Mouse (Mus musculus): ENCODE results near the gene Pglyrp4. TPM values are rescaled to one million over a fixed set of nuclear protein-coding genes. Genes with fewer than 3 reads are reported as not detected.
"Not testable (repeated sequence)": the region's sequence is repeated elsewhere in the genome, so short reads cannot be mapped to it uniquely, and the experiment has no call there.

Pglyrp4 gene
- total and polyA plus RNA-seq, 2 experiments from 2014 or later, result not detected

DNA sequence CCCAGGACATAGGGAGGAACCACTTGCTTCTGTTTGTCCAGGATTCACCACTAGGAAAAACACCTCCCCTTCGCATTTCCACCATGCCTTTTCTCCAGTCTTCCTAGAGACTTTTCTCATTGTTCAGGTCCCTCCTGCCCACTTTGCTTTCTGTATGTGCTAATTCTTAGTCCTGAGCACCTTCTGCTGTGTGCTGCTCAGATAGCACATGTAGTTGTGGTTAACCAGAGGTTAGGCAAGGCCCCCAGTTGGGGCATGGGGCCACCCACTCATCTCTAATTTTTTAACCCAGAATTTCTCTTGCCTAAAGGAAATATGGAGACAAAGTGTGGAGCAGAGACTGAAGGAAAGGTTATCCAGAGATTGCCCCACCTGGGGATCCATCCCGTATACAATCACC, 24.5 kb upstream of the Pglyrp4 start:
- H3K27me3 ChIP-seq (ENCODE audit: insufficient read depth, low read length), result no peaks in the 10 kb centered on the region
- no peak overlapping the region for H3K27ac ChIP-seq (ENCODE audit: low read depth, low read length)
- H3K4me1 ChIP-seq (ENCODE audit: insufficient read depth, low read length), result no peaks in the 10 kb centered on the region
- ATAC-seq (ENCODE audit: low FRiP score) (no peak), DNase-seq (ENCODE audit: low spot score) (no peak)
- H3K4me2 ChIP-seq (ENCODE audit: low read depth, low read length, poor library complexity, severe bottlenecking), result no peak overlapping the region
- no peak overlapping the region for H3K9ac ChIP-seq (replicated peaks; ENCODE audit: low read length, poor library complexity, severe bottlenecking)
- TF ChIP-seq CTCF (IDR thresholded peaks at IDR 0.05), result no peak
- no peaks in the 10 kb centered on the region for H3K9me3 ChIP-seq (ENCODE audit: low read length)
- 90% methylated on average over 2 of the region's 2 CpGs for WGBS
- no peaks in the 10 kb centered on the region for H3K36me3 ChIP-seq (ENCODE audit: insufficient read depth, low read length)
- no peak overlapping the region for H3K4me3 ChIP-seq (ENCODE audit: low read depth, low read length)

DNA sequence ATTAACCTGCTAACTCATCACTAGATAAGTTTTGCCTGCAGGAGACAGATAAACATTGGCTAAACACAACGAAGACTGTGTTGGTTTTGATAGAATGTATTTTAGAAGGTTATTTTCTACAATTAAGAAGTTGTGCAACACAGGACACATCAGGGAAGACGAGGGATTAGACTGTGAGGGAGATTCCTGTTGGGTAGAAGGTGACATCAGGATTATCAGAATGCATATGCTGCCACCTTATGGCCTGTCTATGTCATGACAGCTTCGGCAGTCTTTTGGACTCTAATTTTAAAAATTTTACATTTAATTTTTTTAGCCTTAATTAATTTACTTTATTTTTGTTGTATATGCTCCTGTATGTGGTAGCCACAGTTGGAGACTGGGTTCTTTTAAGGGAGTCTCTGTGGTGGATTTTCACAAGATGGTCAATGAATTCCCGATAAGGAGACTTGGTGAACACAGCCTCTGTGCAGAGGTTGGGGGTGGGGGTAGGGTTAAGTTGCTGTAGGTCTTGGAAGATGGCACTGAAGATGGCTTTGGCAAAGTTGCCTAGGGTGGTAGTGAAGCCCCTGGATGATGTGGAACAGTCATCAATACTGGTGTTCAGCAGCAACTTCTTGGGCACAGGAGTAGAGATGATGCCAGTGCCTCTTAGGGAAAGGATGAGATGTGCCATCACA, 18.0 kb upstream of the Pglyrp4 start:
- Histone ChIP-seq H3K9me3 (ENCODE audit: low read length) (no peaks in the 10 kb centered on the region), H3K27me3 (ENCODE audit: insufficient read depth, low read length) (no peaks in the 10 kb centered on the region), H3K27ac (ENCODE audit: low read depth, low read length) (no peak overlapping the region), H3K4me1 (ENCODE audit: insufficient read depth, low read length) (no peaks in the 10 kb centered on the region), H3K36me3 (ENCODE audit: insufficient read depth, low read length) (no peaks in the 10 kb centered on the region), H3K4me2 (ENCODE audit: low read depth, low read length, poor library complexity, severe bottlenecking) (no peak overlapping the region), H3K4me3 (ENCODE audit: low read depth, low read length) (no peak overlapping the region), H3K9ac (replicated peaks; ENCODE audit: low read length, poor library complexity, severe bottlenecking) (no peak overlapping the region)
- TF ChIP-seq CTCF (IDR thresholded peaks at IDR 0.05), result peak; percentile 79
- DNase-seq (ENCODE audit: low spot score) (peak; percentile 65), ATAC-seq (ENCODE audit: low FRiP score) (peak; percentile 61)
- 24% methylated on average over 4 of the region's 4 CpGs for WGBS

DNA sequence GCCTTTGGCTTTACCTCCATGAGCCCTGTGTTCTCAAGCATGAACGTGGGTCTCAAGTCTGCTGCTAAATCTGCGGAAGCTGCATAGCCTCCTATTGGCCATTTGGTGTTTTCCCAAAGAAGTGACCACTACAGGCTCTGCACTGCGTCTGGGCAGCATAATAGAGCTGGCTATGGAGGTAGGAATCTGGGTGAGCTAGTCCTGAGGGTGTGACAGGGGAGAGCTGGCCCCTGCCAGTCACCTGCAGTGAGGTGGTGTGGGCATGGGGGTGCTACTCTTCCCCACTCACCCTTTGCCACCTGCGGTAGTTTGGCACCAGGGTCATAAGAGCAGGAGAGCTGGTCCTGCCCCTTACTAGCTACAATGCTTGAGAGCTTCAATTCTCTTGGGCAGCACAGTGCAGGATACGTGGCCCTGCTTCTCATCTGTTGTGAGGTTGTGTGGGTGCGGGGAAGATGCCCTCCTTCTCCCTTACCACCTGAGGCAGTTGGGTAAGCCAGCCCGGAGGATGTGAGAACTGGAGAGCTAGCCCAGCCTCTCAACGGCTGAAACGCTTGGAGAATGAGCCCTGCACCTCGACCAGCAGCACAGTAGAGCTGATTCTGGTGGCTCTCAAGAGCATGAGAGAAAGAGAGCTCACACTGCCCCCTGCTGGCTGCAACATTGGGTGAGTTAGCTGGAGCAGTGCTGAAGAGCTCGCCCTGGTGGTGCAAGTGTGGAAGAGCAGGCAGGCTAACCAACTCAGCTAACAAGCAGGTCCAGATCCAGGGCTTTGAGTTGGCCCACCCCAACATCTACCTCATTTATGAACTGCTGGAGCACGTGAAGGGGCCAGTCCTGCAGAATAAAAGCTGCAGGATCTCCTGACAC, 16.9 kb upstream of the Pglyrp4 start:
- Histone ChIP-seq H3K4me2 (ENCODE audit: low read depth, low read length, poor library complexity, severe bottlenecking) (no peak overlapping the region), H3K4me3 (ENCODE audit: low read depth, low read length) (no peak overlapping the region), H3K36me3 (ENCODE audit: insufficient read depth, low read length) (no peaks in the 10 kb centered on the region), H3K4me1 (ENCODE audit: insufficient read depth, low read length) (no peaks in the 10 kb centered on the region), H3K9me3 (ENCODE audit: low read length) (no peaks in the 10 kb centered on the region), H3K9ac (replicated peaks; ENCODE audit: low read length, poor library complexity, severe bottlenecking) (no peak overlapping the region), H3K27me3 (ENCODE audit: insufficient read depth, low read length) (no peaks in the 10 kb centered on the region), H3K27ac (ENCODE audit: low read depth, low read length) (no peak overlapping the region)
- TF ChIP-seq CTCF (IDR thresholded peaks at IDR 0.05), result peak; percentile 90
- peak; percentile 53; the same call in 1 of the 2 replicates for ATAC-seq (ENCODE audit: low FRiP score)
- DNase-seq (ENCODE audit: low spot score), result peak; percentile 86
- WGBS, result 47% methylated on average over 12 of the region's 12 CpGs

DNA sequence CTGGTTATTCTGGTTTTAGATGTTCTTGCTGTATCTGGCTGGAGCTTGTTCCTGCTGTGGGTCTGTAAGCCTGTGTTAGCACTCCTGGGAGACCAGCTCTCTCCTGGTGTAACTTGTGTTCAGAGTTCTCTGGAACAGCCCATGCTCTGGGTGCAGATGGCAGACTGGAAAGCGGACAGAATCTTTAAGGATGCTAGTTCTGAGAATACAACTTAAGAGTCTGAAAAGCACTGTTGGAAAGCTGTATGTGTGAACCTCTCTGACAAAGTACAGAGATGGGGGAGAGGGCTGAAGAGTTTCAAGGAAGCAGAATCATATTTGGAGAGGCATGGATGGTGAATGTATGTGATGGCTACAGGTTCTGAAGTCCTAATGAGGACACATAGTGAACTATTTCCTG, 23.0 kb downstream of the Pglyrp4 start:
- Histone ChIP-seq H3K4me1 (ENCODE audit: insufficient read depth, low read length) (no peaks in the 10 kb centered on the region), H3K36me3 (ENCODE audit: insufficient read depth, low read length) (no peaks in the 10 kb centered on the region), H3K4me2 (ENCODE audit: low read depth, low read length, poor library complexity, severe bottlenecking) (no peak overlapping the region), H3K27ac (ENCODE audit: low read depth, low read length) (no peak overlapping the region), H3K9me3 (ENCODE audit: low read length) (no peaks in the 10 kb centered on the region), H3K4me3 (ENCODE audit: low read depth, low read length) (no peak overlapping the region), H3K9ac (replicated peaks; ENCODE audit: low read length, poor library complexity, severe bottlenecking) (no peak overlapping the region), H3K27me3 (ENCODE audit: insufficient read depth, low read length) (no peaks in the 10 kb centered on the region)
- 90% methylated on average over 1 of the region's 1 CpGs for WGBS
- TF ChIP-seq CTCF (IDR thresholded peaks at IDR 0.05), result no peak
- DNase-seq (ENCODE audit: low spot score), result no peak
- ATAC-seq (ENCODE audit: low FRiP score), result no peak

DNA sequence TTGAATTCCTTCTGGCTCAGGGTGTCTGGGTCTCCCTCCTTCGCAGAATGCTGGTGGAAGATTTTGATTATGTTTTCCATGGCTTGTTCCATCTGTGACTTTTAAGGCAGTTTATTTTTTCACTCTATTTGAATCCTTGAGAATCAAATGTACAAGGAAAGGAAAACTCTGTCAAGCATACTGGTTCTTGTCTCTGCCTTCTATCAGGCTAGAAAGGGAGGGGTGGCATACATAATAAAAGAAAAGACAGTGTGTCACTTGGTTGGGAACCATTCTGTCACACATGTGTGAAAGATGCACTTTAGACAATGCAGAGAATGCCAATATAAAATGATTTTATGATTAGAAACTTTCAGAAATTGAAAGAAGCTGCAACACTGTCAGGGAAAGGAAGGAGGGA, 51.1 kb downstream of the Pglyrp4 start, which contains the start of gene Gm5849:
TSS of gene Gm5849 (minus strand) at position 101 of the 400 bp plus-strand sequence.
- ATAC-seq (ENCODE audit: low FRiP score); H3K27ac ChIP-seq (ENCODE audit: low read depth, low read length); H3K9ac ChIP-seq (replicated peaks; ENCODE audit: low read length, poor library complexity, severe bottlenecking); H3K4me1 ChIP-seq (ENCODE audit: insufficient read depth, low read length); H3K36me3 ChIP-seq (ENCODE audit: insufficient read depth, low read length); H3K27me3 ChIP-seq (ENCODE audit: insufficient read depth, low read length); H3K9me3 ChIP-seq (ENCODE audit: low read length); H3K4me3 ChIP-seq (ENCODE audit: low read depth, low read length); H3K4me2 ChIP-seq (ENCODE audit: low read depth, low read length, poor library complexity, severe bottlenecking); DNase-seq (ENCODE audit: low spot score): not testable (repeated sequence)
- WGBS, result 100% methylated on average over 1 of the region's 1 CpGs

Other genes starting within 250 kb of the Pglyrp4 start
- gene Snapin, start 235.9 kb upstream of the Pglyrp4 start, total RNA-seq (2014; rRNA removed), result 41.2 and 51.9 TPM in 2 replicates
- 93.5 and 97.2 TPM in 2 replicates for gene Snapin, start 235.9 kb upstream of the Pglyrp4 start, polyA plus RNA-seq (2015; fragmentation: Nextera tagmentation; extraction: Ambion mirVana)
- gene Chtop, start 217.4 kb upstream of the Pglyrp4 start, total RNA-seq (2014; rRNA removed), result 233 and 254 TPM in 2 replicates
- gene Chtop, start 217.4 kb upstream of the Pglyrp4 start, polyA plus RNA-seq (2015; fragmentation: Nextera tagmentation; extraction: Ambion mirVana), result 154 and 163 TPM in 2 replicates
- gene S100a1, start 212.5 kb upstream of the Pglyrp4 start, total RNA-seq (2014; rRNA removed), result 16.4 and 27.5 TPM in 2 replicates
- gene S100a1, start 212.5 kb upstream of the Pglyrp4 start, polyA plus RNA-seq (2015; fragmentation: Nextera tagmentation; extraction: Ambion mirVana), result 54.2 and 59.9 TPM in 2 replicates
- 4.5 and 7.3 TPM in 2 replicates for gene S100a13, start 212.5 kb upstream of the Pglyrp4 start, total RNA-seq (2014; rRNA removed)
- gene S100a13, start 212.5 kb upstream of the Pglyrp4 start, polyA plus RNA-seq (2015; fragmentation: Nextera tagmentation; extraction: Ambion mirVana), result 20.3 and 21.1 TPM in 2 replicates
- 0.55 TPM in 1 of 2 replicates, not detected in the other for gene S100a14, start 200.1 kb upstream of the Pglyrp4 start, total RNA-seq (2014; rRNA removed)
- gene S100a14, start 200.1 kb upstream of the Pglyrp4 start, polyA plus RNA-seq (2015; fragmentation: Nextera tagmentation; extraction: Ambion mirVana), result not detected in 2 replicates
- 38.4 and 76.1 TPM in 2 replicates for gene S100a16, start 189.7 kb upstream of the Pglyrp4 start, total RNA-seq (2014; rRNA removed)
- 65.5 and 74.7 TPM in 2 replicates for gene S100a16, start 189.7 kb upstream of the Pglyrp4 start, polyA plus RNA-seq (2015; fragmentation: Nextera tagmentation; extraction: Ambion mirVana)
- 0.19 and 3.5 TPM in 2 replicates for gene S100a3, start 166.3 kb upstream of the Pglyrp4 start, total RNA-seq (2014; rRNA removed)
- gene S100a3, start 166.3 kb upstream of the Pglyrp4 start, polyA plus RNA-seq (2015; fragmentation: Nextera tagmentation; extraction: Ambion mirVana), result 0.81 and 0.90 TPM in 2 replicates
- gene S100a2, start 136.7 kb upstream of the Pglyrp4 start, total RNA-seq (2014; rRNA removed), result not detected in 2 replicates
- gene S100a2, start 136.7 kb upstream of the Pglyrp4 start, polyA plus RNA-seq (2015; fragmentation: Nextera tagmentation; extraction: Ambion mirVana), result not detected in 2 replicates
- 1.6 TPM in 1 of 2 replicates, not detected in the other for gene Gm42674, start 125.0 kb upstream of the Pglyrp4 start, total RNA-seq (2014; rRNA removed)
- not detected in 2 replicates for gene Gm42674, start 125.0 kb upstream of the Pglyrp4 start, polyA plus RNA-seq (2015; fragmentation: Nextera tagmentation; extraction: Ambion mirVana)
- not detected in 2 replicates for gene S100a4, start 123.1 kb upstream of the Pglyrp4 start, total RNA-seq (2014; rRNA removed)
- gene S100a4, start 123.1 kb upstream of the Pglyrp4 start, polyA plus RNA-seq (2015; fragmentation: Nextera tagmentation; extraction: Ambion mirVana), result 2.4 and 2.5 TPM in 2 replicates
- not detected in 2 replicates for gene S100a5, start 118.4 kb upstream of the Pglyrp4 start, total RNA-seq (2014; rRNA removed)
- gene S100a5, start 118.4 kb upstream of the Pglyrp4 start, polyA plus RNA-seq (2015; fragmentation: Nextera tagmentation; extraction: Ambion mirVana), result 0.43 TPM in 1 of 2 replicates, not detected in the other
- gene S100a6, start 114.0 kb upstream of the Pglyrp4 start, total RNA-seq (2014; rRNA removed), result 13.8 and 14.3 TPM in 2 replicates
- gene S100a6, start 114.0 kb upstream of the Pglyrp4 start, polyA plus RNA-seq (2015; fragmentation: Nextera tagmentation; extraction: Ambion mirVana), result 42.3 and 50.9 TPM in 2 replicates
- not detected in 2 replicates for gene S100a7a, start 72.9 kb upstream of the Pglyrp4 start, total RNA-seq (2014; rRNA removed)
- not detected in 2 replicates for gene S100a7a, start 72.9 kb upstream of the Pglyrp4 start, polyA plus RNA-seq (2015; fragmentation: Nextera tagmentation; extraction: Ambion mirVana)
- gene S100a8, start 57.9 kb upstream of the Pglyrp4 start, total RNA-seq (2014; rRNA removed), result 0.93 and 1.8 TPM in 2 replicates
- 2.2 and 4.2 TPM in 2 replicates for gene S100a8, start 57.9 kb upstream of the Pglyrp4 start, polyA plus RNA-seq (2015; fragmentation: Nextera tagmentation; extraction: Ambion mirVana)
- gene S100a9, start 31.2 kb upstream of the Pglyrp4 start, total RNA-seq (2014; rRNA removed), result 5.5 TPM in 1 of 2 replicates, not detected in the other
- gene S100a9, start 31.2 kb upstream of the Pglyrp4 start, polyA plus RNA-seq (2015; fragmentation: Nextera tagmentation; extraction: Ambion mirVana), result 2.1 and 2.2 TPM in 2 replicates
- gene Gm5849, start 51.0 kb downstream of the Pglyrp4 start, total RNA-seq (2014; rRNA removed), result not detected in 2 replicates
- gene Gm5849, start 51.0 kb downstream of the Pglyrp4 start, polyA plus RNA-seq (2015; fragmentation: Nextera tagmentation; extraction: Ambion mirVana), result not detected in 2 replicates